Mouse (Mus musculus): ENCODE measurements around the gene Pdlim4.

The Pdlim4 gene

GRCm38 (mm10) chr11:54100692-54101591 lies 32.1 kb upstream of the Pdlim4 start:
- ChIA-PET POLR2A (interaction anchor here in 3 of 4 experiments (2.1 to 5.0 kb wide), 3 partner anchors 11 to 12 kb away, joined by 5 to 40 read pairs (median 7); no protein-coding TSS in a partner anchor), CTCF (interaction anchor here in 2 of 4 experiments (0.8 to 1.7 kb wide), 4 partner anchors 8 to 49 kb away, joined by 3 to 10 read pairs (median 3); no protein-coding TSS in a partner anchor)

GRCm38 (mm10) chr11:54100045-54100691 lies 31.4 kb upstream of the Pdlim4 start, which contains the start of gene P4ha2:
Gene P4ha2, plus strand, starts transcription at chr11:54100095.
- ChIA-PET POLR2A (interaction anchor here in 3 of 4 experiments (0.7 to 5.0 kb wide), 4 partner anchors 12 to 333 kb away, joined by 3 to 40 read pairs (median 4); no protein-coding TSS in a partner anchor), CTCF (interaction anchor here in 2 of 4 experiments (0.7 to 1.7 kb wide), 3 partner anchors 11 to 141 kb away, joined by 3 to 10 read pairs (median 9); no protein-coding TSS in a partner anchor)

GRCm38 (mm10) chr11:54093000-54093399 lies 24.2 kb upstream of the Pdlim4 start:
- CTCF ChIA-PET: interaction anchor here (0.5 to 2.1 kb wide), 26 partner anchors 8 to 372 kb away, joined by 3 to 26 read pairs (median 4); partner anchors contain the start of gene Il3 (in 1 of the 4)
- POLR2A ChIA-PET: interaction anchor here in 1 of 4 experiments (1.5 kb wide), 1 partner anchor 91 kb away, joined by 4 read pairs; no protein-coding TSS in a partner anchor

- POLR2A ChIA-PET: no interaction called here
- CTCF ChIA-PET: interaction anchor here (0.6 to 2.1 kb wide), 18 partner anchors 9 to 372 kb away, joined by 3 to 26 read pairs (median 4); no protein-coding TSS in a partner anchor
These were observed 23.4 kb upstream of the Pdlim4 start for GRCm38 (mm10) chr11:54092188-54092587.

- ChIA-PET CTCF (interaction anchor here (1.3 to 2.1 kb wide), 9 partner anchors 11 to 172 kb away, joined by 3 to 26 read pairs (median 5); no protein-coding TSS in a partner anchor), POLR2A (interaction anchor here in 1 of 4 experiments (0.6 kb wide), 1 partner anchor 35 kb away, joined by 3 read pairs; no protein-coding TSS in a partner anchor)
These were observed 22.9 kb upstream of the Pdlim4 start for GRCm38 (mm10) chr11:54091726-54092125.

GRCm38 (mm10) chr11:54090091-54090879 lies 21.5 kb upstream of the Pdlim4 start:
- POLR2A ChIA-PET: interaction anchor here in 2 of 4 experiments (0.7 to 1.1 kb wide), 3 partner anchors 23 to 348 kb away, joined by 3 to 4 read pairs (median 3); partner anchors contain the start of gene Fnip1 (in 1 of the 2)
- CTCF ChIA-PET: interaction anchor here (0.6 to 3.3 kb wide), 16 partner anchors 18 to 236 kb away, joined by 3 to 105 read pairs (median 12); no protein-coding TSS in a partner anchor

GRCm38 (mm10) chr11:54088947-54089317 lies 20.1 kb upstream of the Pdlim4 start:
- ChIA-PET CTCF (interaction anchor here (0.5 to 3.3 kb wide), 62 partner anchors 8 to 446 kb away, joined by 3 to 105 read pairs (median 4); partner anchors contain the start of genes P4ha2 (in 1 of the 4), Slc22a21 (in 1 of the 4) and Slc22a4 (in 1 of the 4)), POLR2A (interaction anchor here in 3 of 4 experiments (0.9 to 2.0 kb wide), 7 partner anchors 9 to 349 kb away, joined by 3 to 10 read pairs (median 4); partner anchors contain the start of gene Fnip1 (in 1 of the 3))

- ChIA-PET CTCF (interaction anchor here (0.5 to 3.3 kb wide), 59 partner anchors 7 to 1090 kb away, joined by 3 to 105 read pairs (median 4); partner anchors contain the start of genes P4ha2 (in 1 of the 4), Slc22a21 (in 1 of the 4) and Slc22a4 (in 1 of the 4)), POLR2A (interaction anchor here in 3 of 4 experiments (1.0 to 2.0 kb wide), 6 partner anchors 8 to 86 kb away, joined by 3 to 10 read pairs (median 4); no protein-coding TSS in a partner anchor)
These were observed 19.6 kb upstream of the Pdlim4 start for GRCm38 (mm10) chr11:54088253-54088946.

- ChIA-PET CTCF (interaction anchor here (0.5 to 2.7 kb wide), 7 partner anchors 12 to 172 kb away, joined by 3 to 19 read pairs (median 7); no protein-coding TSS in a partner anchor), POLR2A (no interaction called here)
These were observed 17.0 kb upstream of the Pdlim4 start for GRCm38 (mm10) chr11:54085816-54086215.

GRCm38 (mm10) chr11:54084976-54085375 lies 16.2 kb upstream of the Pdlim4 start:
- ChIA-PET POLR2A (interaction anchor here in 1 of 4 experiments (0.6 kb wide), 1 partner anchor 13 kb away, joined by 3 read pairs; no protein-coding TSS in a partner anchor), CTCF (interaction anchor here in 2 of 4 experiments (0.9 to 2.7 kb wide), 4 partner anchors 11 to 82 kb away, joined by 3 to 19 read pairs (median 9); no protein-coding TSS in a partner anchor)

- CTCF ChIA-PET: interaction anchor here in 2 of 4 experiments (1.1 kb wide), 2 partner anchors 10 to 28 kb away, joined by 3 to 9 read pairs; no protein-coding TSS in a partner anchor
- POLR2A ChIA-PET: no interaction called here
These were observed 13.9 kb upstream of the Pdlim4 start for GRCm38 (mm10) chr11:54082725-54083124.

- POLR2A ChIA-PET: interaction anchor here in 2 of 4 experiments (1.2 to 1.6 kb wide), 2 partner anchors 8 to 13 kb away, joined by 4 to 5 read pairs; no protein-coding TSS in a partner anchor
- CTCF ChIA-PET: interaction anchor here in 2 of 4 experiments (0.8 to 1.4 kb wide), 5 partner anchors 8 to 78 kb away, joined by 3 to 8 read pairs (median 5); no protein-coding TSS in a partner anchor
These were observed 11.6 kb upstream of the Pdlim4 start for GRCm38 (mm10) chr11:54080435-54080834.

- ChIA-PET CTCF (interaction anchor here in 2 of 4 experiments (0.7 to 2.8 kb wide), 2 partner anchors 13 to 395 kb away, joined by 4 to 13 read pairs; no protein-coding TSS in a partner anchor), POLR2A (no interaction called here)
These were observed 7.3 kb upstream of the Pdlim4 start for GRCm38 (mm10) chr11:54076101-54076500.

- ChIA-PET CTCF (interaction anchor here in 2 of 4 experiments (0.5 to 2.8 kb wide), 4 partner anchors 13 to 568 kb away, joined by 4 to 13 read pairs (median 5); no protein-coding TSS in a partner anchor), POLR2A (interaction anchor here in 1 of 4 experiments (0.5 to 2.9 kb wide), 3 partner anchors 38 to 363 kb away, joined by 3 to 9 read pairs (median 3); partner anchors contain the start of gene Fnip1)
These were observed 6.5 kb upstream of the Pdlim4 start for GRCm38 (mm10) chr11:54075353-54075752.

- POLR2A ChIA-PET: interaction anchor here in 3 of 4 experiments (0.7 to 3.4 kb wide), 14 partner anchors 10 to 642 kb away, joined by 3 to 15 read pairs (median 4); partner anchors contain the start of genes Gdf9 (in 1 of the 3), Slc22a21 (in 1 of the 3) and Uqcrq (in 1 of the 3)
These were observed 4.5 kb upstream of the Pdlim4 start for GRCm38 (mm10) chr11:54073291-54073690.

More at GRCm38 (mm10) chr11:54073291-54073690, 4.5 kb upstream of the Pdlim4 start:
- CTCF ChIA-PET: interaction anchor here (0.5 to 2.3 kb wide), 15 partner anchors 10 to 152 kb away, joined by 3 to 17 read pairs (median 5); no protein-coding TSS in a partner anchor

Data from embryonic stem cell, embryonic (primary cell).